Mouse (Mus musculus) cerebellum, postnatal 25 days (tissue): Measurements from ENCODE around the gene Rfx7.

Source experiments
- DNase-seq, 2 experiments: peaks; one replicate each; pipeline ENCODE4 v3.0.0; 2021; ENCODE audit warnings: mixed read lengths in 2 of 2

Rfx7 gene

DNA sequence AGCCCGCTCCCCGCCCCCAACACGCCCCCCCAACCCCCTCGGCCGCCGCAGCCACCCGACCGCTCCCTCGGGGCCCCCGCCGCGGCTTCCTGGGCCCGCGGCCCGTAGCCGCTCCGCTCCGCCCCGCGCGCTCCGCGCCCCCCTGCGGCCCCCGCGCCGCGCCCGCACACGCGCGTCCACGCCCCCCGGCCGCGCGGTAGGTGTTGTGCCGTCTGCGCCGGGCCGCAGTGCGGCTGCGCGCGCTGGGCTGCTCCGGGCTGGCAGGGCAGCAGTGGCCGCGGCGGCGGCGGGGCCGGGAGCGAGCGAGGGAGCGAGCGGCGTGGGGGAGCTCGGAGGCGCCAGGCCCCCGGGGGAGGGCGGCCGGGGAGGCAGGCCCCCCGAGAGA lies at the start of gene Rfx7:
TSS of gene Rfx7 (plus strand) at position 245 of the 385 bp plus-strand sequence.
- DNase-seq: peak; percentile 86 to 92

DNA sequence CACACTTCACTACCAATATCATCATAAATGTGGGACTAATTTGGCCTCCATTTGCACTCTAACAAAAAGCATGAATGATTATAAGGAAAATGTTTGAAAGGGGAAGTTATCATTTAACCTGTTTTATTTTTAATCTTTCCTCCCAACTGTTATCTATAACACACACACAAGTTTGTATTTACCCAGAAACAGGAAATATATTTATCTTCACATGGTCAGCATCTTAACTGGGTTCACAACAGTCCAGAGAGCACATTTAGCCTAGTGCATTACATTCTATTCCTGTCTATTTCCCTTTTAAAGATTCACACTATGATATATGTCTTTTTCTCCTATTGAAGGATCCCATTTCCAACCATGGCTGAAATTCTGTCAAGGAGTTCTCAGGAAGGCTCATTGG lies 43.5 kb upstream of the Rfx7 start:
- no peak for DNase-seq

DNA sequence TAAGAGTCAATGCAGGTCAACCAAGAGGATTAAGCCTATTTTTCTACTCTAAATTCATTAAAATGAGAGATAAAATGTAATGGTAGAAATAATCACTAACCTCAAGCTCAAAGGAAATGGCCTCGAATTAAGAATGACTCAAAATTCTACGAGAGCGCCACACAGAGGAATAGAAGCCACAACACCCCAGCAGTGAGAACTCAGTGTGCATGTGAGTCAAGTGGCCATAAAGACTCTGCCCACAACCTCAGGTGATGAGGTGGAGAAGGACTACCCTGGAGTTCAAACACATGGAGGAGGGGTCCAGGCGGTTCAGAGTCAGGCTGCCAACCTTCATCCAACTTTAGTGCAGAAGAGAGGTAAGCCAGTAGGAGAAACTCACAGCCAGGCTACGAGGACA lies 42.9 kb upstream of the Rfx7 start:
- no peak for DNase-seq

DNA sequence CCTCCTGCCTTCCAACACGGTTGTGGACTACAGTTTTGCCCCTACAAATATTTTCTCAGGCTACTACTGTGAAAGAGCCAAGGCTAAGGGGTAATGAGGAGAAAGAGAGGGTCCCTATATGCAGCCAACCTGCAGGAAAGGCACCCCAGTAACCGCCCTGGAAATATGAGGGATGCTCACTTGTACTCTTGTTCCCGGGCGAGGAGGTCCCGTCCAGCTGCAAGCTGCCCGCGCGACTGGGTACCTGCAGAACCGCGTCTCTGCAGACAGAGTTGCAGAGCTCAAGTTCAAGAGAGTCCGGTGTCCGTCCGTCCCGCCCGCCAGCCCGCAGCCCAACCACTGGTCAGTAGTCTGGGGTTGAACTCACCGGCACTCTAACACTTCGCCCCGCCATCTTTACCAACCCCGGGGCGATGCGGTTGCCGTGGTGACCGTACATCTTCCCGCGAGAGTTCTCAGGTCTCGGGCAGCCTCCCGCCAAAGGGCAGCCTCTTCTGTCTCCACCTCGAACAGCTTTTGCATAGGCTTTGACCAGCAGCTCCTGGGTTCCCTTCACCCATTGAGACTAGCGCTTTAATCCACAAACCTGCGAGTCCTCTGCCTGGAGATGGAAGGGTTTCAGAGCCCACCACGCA lies 40.4 kb upstream of the Rfx7 start:
- peak; percentile 91 to 93 for DNase-seq

DNA sequence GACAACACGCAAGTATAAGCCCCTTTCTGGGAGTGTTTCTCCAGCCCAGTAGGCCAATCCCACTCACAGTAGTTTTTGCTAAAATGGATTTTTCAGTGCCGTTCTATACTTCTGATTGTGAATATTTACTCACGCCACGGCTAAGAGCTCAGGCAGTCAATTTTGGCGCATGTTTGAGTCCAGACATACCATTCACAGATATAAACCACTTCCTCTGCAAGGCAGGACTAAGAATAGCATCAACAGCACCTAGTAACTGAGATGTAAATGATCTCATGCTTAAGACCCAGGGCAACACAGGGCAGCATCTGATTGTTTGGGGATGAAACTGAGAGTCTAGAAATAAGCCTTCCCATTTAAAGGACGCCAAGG lies 39.9 kb upstream of the Rfx7 start, which contains the start of gene Tex9:
TSS of gene Tex9 (minus strand) at position 19 of the 372 bp plus-strand sequence.
- DNase-seq: no peak

DNA sequence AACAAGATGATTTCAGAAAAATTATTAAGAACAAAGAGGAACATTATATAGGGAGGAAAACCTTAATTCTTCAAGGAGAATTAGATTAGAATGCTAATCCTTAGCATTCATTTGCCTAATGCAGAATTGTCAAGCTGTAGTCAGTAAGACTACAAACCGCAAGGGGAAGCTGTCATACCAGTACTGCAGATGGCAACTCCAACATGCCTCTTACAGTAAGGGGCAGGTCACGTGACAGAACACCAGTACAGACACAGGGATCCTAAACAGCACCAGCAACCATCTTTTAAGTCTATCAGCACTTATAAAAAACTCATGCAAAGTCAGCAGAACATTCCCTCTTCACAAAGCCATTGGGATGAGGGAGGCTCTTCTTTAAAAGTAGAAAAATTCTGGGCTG lies 38.6 kb upstream of the Rfx7 start:
- DNase-seq: no peak

DNA sequence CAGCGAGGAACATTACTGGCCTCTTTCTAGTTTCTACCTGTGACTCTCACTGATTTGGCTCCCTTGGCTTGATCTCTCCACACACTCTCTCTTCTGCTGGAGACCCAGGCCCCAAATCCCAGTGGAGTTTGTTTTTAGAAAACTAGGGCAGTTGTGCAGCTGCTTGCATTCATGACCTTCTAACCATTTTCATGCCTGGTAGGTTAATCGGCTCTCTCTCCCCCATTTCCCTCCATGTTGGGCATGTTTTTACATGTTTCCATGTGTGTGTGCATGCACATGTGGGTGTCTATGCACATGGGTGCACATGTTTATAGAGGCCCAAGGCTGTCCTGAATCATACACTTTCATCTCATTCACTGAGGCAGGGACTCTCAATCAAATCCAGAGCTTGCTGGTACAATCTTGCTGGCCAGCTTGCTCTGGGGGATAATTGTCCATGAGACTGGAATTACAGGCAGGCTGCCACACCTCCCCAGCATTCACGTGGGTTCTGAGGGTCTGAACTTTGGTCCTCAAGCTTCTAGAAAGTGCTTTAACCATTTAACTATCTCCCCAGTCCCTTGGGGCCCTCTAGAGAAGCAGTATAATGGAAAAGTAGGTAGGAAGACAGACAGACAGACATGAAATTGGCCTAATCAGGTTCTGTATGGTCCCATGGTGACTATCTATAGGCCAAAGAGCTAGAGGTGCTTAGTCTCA lies 37.9 kb upstream of the Rfx7 start:
- DNase-seq: no peak

DNA sequence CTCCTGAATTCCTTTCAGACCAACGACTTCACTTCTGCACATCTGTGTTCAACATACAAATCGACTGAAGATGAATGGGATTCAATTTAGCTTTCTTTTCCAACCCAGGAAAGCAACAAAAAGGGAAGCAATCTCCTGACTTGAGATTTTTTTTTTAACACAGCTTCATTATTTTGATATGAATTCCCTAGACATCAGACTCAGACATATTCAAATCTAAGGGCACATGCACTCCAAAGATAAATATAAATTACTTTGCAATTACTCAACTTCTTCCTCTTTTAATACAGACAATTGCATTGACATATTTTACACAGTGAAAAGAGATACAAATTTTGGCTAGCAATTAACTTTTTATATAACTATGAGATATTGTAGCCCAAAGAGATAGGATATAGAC lies 35.3 kb upstream of the Rfx7 start:
- no peak for DNase-seq

DNA sequence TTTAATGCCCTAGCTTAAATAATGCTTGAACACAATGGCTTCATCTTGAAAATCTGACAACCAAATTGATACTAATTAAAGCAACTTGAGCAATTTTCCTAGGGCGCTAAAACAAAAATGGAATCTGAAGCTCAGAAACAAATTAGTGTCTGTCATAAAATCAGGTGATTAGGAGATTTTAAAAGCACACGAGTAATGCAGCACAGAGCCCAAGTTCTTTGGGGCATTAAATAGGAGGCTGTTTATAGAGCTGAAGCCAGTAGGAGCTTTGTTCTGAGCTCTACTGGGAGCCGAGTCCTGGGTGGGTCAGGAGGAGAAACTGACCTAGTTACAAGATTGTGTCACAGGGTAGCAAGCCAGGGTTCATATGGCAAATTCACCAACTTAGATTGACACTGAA lies 34.9 kb upstream of the Rfx7 start:
- no peak for DNase-seq

DNA sequence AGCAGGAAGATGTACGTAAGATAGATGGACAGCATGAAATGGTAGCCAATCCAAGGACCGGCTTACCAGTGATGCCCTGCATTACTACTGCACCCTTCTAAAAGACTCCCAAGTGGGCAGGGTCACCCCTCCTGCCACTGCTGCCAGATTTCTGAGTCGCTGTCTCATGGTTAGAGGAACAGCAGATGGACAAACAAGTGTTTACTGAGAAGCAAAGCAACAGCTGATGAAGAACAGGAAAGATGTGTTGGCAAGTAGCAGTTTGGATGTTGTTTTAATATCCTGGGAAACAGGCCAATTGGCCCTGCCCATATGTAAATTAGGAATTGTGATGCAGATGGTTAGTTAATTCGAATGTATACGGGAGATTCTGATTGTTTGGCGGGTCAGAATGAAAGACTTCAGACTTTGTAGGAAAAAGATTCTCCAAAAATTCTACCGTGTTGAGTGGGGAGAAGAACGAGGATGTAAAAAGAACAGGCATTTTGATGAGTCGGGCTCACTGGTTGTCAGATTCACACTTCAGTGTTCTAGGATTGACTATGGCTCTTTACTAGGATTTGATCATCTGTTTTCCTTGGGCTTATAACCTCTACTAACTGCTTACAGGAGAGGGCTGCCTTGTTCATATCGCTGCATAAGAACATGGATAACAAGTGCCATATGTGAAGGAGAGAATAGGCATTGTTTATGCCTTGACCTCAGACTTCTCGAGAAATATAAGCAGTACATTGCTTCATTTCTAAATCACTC lies 19.6 kb upstream of the Rfx7 start:
- DNase-seq: no peak

DNA sequence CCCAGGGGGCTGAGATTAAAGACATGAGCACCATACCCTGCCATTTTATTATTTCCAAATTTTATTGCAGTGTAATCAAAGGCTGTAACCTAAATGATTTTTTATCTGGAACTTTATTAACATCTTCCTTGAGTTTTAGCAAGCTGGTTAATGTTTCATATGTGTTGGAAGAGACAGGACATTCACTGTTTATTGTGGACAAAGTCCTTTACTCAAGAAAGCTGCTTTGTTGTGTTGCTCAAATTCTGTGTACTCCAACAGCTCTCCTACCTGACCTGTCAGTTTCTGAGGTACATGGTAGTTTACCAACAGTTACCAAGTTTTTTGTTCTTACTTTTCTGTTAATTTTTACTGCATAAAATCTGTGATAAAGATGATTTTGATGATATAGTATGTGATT lies 16.7 kb upstream of the Rfx7 start:
- DNase-seq: no peak

DNA sequence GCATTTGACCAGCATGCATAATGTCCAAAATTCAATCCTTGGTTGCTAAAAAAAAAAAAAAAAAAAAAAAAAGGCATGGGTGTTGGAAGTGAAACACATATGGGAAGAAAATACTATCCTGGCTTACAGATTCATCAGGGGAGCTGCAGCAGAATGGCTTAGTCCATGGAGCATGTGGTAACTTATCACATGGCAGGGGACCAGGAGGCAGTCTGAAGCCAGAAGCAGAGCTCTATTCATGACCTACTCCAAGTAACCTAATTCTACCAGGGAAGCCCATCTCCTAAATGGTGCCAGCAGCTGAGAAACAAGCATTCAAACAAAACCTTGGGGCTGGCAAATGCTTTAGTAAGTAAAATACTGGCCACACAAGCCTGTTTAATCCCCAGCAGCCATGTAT lies 12.8 kb upstream of the Rfx7 start:
- peak; percentile 18 to 51 for DNase-seq

DNA sequence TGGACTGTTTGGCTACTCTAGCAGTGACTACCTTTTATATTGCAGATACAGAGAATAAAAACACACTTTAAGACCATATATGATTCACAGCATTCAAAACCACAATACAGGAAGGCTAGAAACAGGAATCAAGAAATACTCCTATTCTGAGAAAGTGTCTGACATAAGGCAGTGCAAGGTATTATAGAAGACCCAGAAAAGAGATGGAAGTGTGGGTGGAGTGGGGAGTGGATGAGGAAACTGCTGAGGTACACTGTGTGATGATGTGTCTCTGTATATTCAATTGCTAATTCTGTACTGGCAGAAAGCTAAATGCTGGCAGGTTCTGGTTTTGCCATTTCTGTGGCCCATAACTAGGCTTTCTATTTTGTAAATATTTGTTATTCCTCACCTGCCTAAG lies 11.2 kb upstream of the Rfx7 start:
- no peak for DNase-seq

DNA sequence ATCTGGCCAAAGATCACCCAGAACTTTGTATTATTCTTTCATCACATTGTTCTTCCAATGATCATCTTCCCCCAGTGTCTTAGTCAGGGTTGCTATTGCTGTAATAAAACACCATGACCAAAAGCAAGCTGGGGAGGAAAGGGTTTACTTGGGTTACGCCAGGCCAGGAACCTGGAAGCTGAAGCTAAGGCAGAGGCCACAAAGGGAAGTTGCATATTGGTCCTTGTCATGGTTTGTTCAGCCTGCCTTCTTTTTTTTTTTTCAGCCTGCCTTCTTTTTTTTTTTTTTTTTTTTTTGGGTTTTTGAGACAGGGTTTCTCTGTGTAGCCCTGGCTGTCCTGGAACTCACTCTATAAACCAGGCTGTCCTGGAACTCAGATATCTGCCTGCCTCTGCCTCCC lies 5.9 kb upstream of the Rfx7 start:
- DNase-seq: no peak

DNA sequence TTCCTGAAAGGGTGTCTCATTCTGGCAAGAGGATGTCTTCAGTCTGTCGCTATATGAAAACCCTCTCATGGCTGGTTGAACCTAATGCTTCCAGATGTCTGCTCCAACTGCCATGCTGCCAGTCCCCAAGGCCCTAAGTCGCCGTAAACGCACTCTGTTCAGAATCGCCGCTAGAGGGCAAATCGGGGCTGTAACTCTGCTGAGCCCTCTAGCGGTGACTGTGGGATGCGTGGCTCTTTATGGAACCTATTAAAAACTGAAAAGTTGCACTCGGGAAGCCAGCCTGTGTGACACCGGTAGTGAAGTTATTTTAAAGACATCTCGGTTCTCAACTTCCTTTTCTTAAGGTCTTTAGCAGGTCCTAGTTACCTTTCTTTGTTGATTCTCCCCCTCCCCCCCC lies 1.8 kb upstream of the Rfx7 start:
- peak; percentile 85 to 91 for DNase-seq

DNA sequence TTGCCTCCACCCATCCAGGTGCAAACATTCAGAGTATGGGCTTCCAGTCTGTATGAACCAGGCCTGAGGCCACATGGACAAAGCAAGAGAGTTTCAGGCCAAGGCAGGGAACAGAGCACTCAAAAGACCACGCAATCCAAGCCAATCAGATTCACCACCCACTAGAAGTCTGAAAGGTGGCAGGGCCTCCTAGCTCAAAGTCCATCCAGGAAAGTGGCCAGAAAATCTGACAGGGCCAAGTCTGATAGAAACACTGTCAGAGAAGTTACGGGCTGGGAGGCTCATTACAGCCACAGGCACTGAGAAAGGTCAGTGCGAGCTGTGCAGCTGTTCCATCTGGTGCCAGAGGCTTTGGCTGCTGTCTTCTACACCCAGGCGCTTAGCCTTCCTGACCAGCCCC lies 1.2 kb upstream of the Rfx7 start:
- peak in 1 of 2 experiments; percentile 14 for DNase-seq

DNA sequence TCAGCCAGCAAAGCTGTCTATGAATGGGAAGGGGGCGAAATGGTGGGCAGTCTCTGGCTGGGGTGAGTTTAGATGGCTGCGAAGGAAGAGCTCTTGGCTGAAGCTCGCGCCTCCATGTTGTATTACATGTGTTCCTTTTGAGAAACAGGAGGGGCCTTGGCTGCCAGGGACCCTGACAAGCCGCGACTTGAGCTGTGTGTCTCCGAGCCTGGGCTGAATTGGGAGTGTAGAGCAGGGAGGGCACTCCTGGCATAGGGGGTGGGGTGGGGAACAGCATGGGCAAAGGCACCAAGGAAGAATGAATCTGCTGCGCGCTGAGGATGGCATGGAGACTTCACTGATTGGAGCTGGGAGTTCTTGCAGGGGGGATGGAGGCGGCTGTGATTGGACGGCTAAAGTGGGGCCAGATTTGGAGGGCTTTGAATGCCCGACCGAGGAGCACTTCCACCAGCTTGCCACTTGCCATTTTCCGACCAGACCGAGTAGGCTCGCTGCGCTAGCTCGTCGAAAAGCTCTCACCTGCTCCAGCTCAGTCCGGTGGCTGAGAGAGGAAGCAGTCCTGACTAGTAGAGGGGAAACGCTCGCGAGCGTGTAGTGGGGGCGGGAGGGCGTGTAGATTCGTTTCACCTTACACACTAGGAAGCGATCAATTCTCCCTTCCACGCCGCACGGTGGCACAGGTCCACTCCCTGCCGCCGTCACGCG lies 597 bp upstream of the Rfx7 start:
- peak; percentile 77 for DNase-seq

DNA sequence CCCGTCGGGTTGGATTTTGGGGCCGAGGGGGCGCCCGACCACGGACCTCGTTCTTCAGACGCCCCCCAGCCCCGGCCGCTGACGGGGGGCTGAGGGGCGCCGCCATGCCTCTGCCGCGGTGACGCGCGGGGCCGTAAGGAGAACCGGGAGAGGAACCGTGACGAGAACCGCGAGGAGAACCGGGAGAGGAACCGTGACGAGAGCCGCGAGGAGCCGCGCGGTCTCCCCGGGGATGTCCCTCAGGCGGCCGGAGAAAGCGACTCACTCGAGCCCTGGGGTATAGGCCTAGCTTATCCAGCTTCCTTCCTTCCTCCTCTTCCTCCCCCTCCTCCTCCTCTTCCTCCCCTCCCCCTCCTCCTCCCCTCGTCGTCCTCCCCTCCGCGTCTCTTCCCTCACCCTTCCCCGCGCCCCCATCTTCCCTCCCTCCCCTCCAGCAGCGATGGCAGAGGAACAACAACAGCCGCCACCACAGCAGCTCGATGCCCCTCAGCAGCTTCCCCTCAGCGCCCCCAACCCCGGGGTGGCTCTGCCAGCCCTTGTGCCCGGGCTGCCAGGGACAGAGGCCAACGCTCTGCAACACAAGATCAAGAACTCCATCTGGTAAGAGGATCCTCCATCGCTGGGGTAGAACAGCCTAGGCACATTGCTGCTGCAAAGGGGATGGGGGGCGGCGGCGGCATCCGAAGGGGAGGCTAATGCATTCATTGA lies 495 bp downstream of the Rfx7 start:
- DNase-seq: peak; percentile 71 to 76

DNA sequence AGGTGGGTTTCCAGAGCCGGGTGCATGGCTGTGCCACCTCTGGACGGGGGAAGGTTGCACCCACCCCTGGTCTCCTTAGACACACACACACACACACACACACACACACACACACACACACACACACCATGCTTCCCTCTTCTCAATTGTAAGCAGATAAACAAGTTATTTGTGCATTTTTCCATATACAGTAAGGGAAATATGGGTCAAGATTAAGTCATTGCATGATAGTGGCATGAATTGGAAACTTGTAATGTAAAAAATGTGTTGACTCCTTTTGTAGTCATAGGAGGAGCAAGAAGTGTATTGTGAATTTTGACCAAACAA lies 1.0 kb downstream of the Rfx7 start:
- DNase-seq: no peak

DNA sequence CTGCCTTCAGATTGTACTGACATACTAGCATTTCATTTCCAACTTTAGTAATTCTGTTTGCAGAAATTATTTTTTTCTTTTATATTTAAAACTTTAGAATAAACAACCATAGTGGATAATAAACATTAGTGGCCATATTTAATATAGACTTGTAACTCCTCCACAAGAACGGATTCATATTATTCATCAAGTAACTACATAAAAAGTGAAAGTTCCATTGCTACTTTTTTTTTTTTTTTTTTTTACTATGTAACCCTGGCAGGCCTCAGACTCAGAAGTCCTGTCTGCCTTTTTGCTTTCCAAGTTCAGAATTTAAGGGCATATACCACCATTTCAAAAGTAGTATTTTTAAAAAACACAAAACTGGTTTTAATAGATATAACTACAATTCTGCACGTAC lies 2.9 kb downstream of the Rfx7 start:
- DNase-seq: no peak

DNA sequence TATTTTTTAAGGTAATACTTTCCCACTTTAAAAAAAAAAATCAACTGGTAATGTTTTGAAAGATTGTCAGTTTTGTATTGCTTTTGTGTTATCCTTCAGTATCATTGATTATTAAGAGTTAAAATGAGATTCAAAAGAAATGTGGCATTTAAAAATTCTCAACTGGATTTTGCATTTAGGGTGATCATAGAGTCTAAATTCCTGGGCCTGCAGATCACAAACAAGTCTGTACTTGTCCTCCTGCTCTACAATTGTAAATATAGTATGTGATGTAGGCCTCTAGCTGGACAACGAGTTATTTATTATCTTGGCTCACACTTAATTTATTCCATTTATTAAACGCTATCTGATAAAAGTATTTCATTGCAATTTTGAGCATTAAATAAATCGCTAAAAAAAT lies 3.4 kb downstream of the Rfx7 start:
- DNase-seq: no peak

DNA sequence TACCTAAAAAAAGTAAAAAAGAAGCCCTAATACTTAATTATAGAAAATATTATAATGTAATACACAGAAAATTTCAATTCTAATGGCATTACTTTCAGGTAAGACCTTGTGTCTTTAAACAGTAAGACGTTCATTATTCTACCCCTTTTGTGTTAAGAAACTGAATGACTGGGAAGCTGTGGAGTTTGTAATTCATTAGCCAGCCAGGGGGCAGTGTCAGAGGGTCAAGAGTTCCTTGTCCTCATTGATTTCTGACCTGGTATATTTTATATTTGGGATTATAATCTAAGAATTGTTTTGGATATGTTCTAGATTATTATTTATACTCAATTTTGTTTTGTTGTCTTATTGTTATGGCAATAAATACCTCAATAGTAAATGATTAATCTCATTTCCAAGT lies 5.0 kb downstream of the Rfx7 start:
- DNase-seq: no peak

DNA sequence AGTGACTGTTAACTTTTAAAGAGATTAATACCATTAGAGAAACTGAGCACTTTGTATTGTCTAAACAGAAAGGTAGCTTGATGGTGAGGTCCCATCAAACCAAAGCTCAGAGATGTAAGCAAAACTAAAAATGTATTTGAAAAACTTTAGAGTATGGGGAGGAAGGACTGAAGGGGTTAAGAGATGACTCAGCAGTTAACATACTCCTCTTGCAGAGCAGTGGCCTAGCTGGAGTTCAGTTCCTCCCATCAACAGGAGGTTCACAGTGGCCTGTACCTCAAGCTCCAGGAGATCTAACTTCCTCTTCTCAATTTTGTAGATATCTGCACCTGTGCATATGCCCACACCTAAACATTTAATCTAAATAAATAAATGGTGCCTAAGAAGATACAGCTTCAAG lies 11.6 kb downstream of the Rfx7 start:
- DNase-seq: no peak
